ENCODE assay signal across 16 mouse cellular contexts in genomic region chr7:25265743-25266142, GRCm38 (mm10). TPM values are rescaled to one million over a fixed set of nuclear protein-coding genes. Genes with fewer than 3 reads are reported as not detected.
DNase-seq lines count a peak whose midpoint lies in the region; TF ChIP-seq lines count a peak whose summit lies in the region.
"Not testable (repeated sequence)": the region's sequence is repeated elsewhere in the genome, so short reads cannot be mapped to it uniquely, and the experiment has no call there.
"Had no signal": no experiment of that assay in that cellular context is flagged by ENCODE, and none has a peak within 500 bp of the region (broad histone marks: within the 10 kb centered on the region; RNA-seq: fewer than 3 reads in every experiment).

No protein-coding gene starts in this region.

- TF ChIP-seq CTCF in MEL (IDR thresholded peaks at IDR 0.05 in 2 of 3, conservative IDR thresholded peaks at IDR 0.05 in 1 of 3; ENCODE audit: control insufficient read depth in 1 of 3, insufficient read depth in 1 of 3, low read depth in 2 of 3, low read length in 3 of 3, poor library complexity in 1 of 3, severe bottlenecking in 1 of 3) = not testable (repeated sequence)

- H3K4me1 ChIP-seq in MEL (ENCODE audit: control insufficient read depth in 1 of 2, insufficient read depth in 2 of 2, low read length in 2 of 2) = peaks cover 7 to 26% of the 10 kb centered on the region in 2 experiments; a peak in 3 of 4 replicates

- peak in 1 of 2 experiments; percentile 57; a peak in 3 of 4 replicates for TF ChIP-seq EP300 in MEL (IDR thresholded peaks at IDR 0.05; ENCODE audit: low read depth in 1 of 2, low read length in 2 of 2)

- peak overlapping the region; percentile 93 for H3K27ac ChIP-seq in MEL (ENCODE audit: control insufficient read depth, low read depth, low read length)

- TF ChIP-seq RAD21 in MEL (IDR thresholded peaks at IDR 0.05; ENCODE audit: low read depth, low read length) = not testable (repeated sequence)

- not testable (repeated sequence) for TF ChIP-seq POLR2A in MEL (IDR thresholded peaks at IDR 0.05; ENCODE audit: control insufficient read depth in 1 of 2, insufficient read depth in 1 of 2, low read depth in 1 of 2, low read length in 2 of 2, poor library complexity in 1 of 2)

- not testable (repeated sequence) for H3K4me3 ChIP-seq in MEL (ENCODE audit: control insufficient read depth in 1 of 2, insufficient read depth in 1 of 2, low read depth in 2 of 2, low read length in 2 of 2)

- not testable (repeated sequence) for H3K27me3 ChIP-seq in MEL (ENCODE audit: control insufficient read depth in 1 of 2, insufficient read depth in 2 of 2, low read length in 2 of 2)

- not testable (repeated sequence) for H3K9me3 ChIP-seq in MEL (replicated peaks; ENCODE audit: insufficient read depth, low read length)

- peak; percentile 62 for DNase-seq in MEL (ENCODE audit: low read depth, low spot score)
- peak; percentile 14 for DNase-seq in cerebellum, adult 8-10 months
- DNase-seq in kidney, adult 9 months = peak; percentile 13

- H3K36me3 ChIP-seq in MEL (ENCODE audit: control insufficient read depth in 1 of 2, insufficient read depth in 2 of 2, low read length in 2 of 2) = peaks cover 0 to 20% of the 10 kb centered on the region in 2 experiments; a peak in 2 of 4 replicates

- not testable (repeated sequence) for H3K9ac ChIP-seq in MEL (ENCODE audit: control insufficient read depth, low read depth, low read length, poor library complexity, severe bottlenecking)

- H3K79me2 ChIP-seq in MEL (ENCODE audit: control insufficient read depth, insufficient read depth, low read length, poor library complexity) = peaks cover 19% of the 10 kb centered on the region

TF ChIP-seq in MEL, 35 proteins besides CTCF, POLR2A, EP300 and RAD21:
- 0 out of 2 replicates have a peak, but pooled peaks have one; percentile 42 for TF ChIP-seq TBP (IDR thresholded peaks at IDR 0.05; ENCODE audit: low read depth, low read length)
- TF ChIP-seq GATA1 (IDR thresholded peaks at IDR 0.05; ENCODE audit: low read depth, low read length) = peak; percentile 75
- 0 out of 2 replicates have a peak, but pooled peaks have one; percentile 18 for TF ChIP-seq TCF12 (IDR thresholded peaks at IDR 0.05; ENCODE audit: low read depth, low read length)
- TF ChIP-seq ZNF384 (IDR thresholded peaks at IDR 0.05; ENCODE audit: low read depth, low read length) = 0 out of 2 replicates have a peak, but pooled peaks have one; percentile 18

RNA-seq across cellular contexts. Expression of gene Cic, which starts 1.8 kb away (rescaled TPM):
- total RNA-seq in MEL (2012; rRNA removed) = 56.6 and 57.2 TPM in 2 replicates
- polyA plus RNA-seq in MEL (2012; ENCODE audit: insufficient read depth in 1 of 2, insufficient read length in 2 of 2, low read depth in 1 of 2, low replicate concordance in 2 of 2, missing spikeins in 1 of 2) = 100 to 1,000 TPM; 157 TPM

RNA-seq across cellular contexts. Expression of gene Erf, which starts 15.2 kb away (rescaled TPM):
- total RNA-seq in MEL (2012; rRNA removed) = 18.4 and 24.6 TPM in 2 replicates
- polyA plus RNA-seq in MEL (2012; ENCODE audit: insufficient read depth in 1 of 2, insufficient read length in 2 of 2, low read depth in 1 of 2, low replicate concordance in 2 of 2, missing spikeins in 1 of 2) = 10 to 100 TPM in 1 of 2 experiments, not detected in 1; 33.2 TPM

RNA-seq across cellular contexts. Expression of gene Gsk3a, which starts 28.1 kb away (rescaled TPM):
- 59.8 and 61.5 TPM in 2 replicates for total RNA-seq in MEL (2012; rRNA removed)
- 100 to 1,000 TPM in 1 of 2 experiments, 10 to 100 TPM in 1; 86.6 to 149 TPM for polyA plus RNA-seq in MEL (2012; ENCODE audit: insufficient read depth in 1 of 2, insufficient read length in 2 of 2, low read depth in 1 of 2, low replicate concordance in 2 of 2, missing spikeins in 1 of 2)

RNA-seq across cellular contexts. Expression of gene Pafah1b3, which starts 32.0 kb away (rescaled TPM):
- 85.1 and 85.6 TPM in 2 replicates for total RNA-seq in MEL (2012; rRNA removed)
- polyA plus RNA-seq in MEL (2012; ENCODE audit: insufficient read depth in 1 of 2, insufficient read length in 2 of 2, low read depth in 1 of 2, low replicate concordance in 2 of 2, missing spikeins in 1 of 2) = 100 to 1,000 TPM; 110 to 180 TPM

RNA-seq across cellular contexts. Expression of gene Prr19, which starts 35.5 kb away (rescaled TPM):
- not detected in 2 replicates for total RNA-seq in MEL (2012; rRNA removed)
- under 1 TPM in 1 of 2 experiments, not detected in 1; 0.11 TPM for polyA plus RNA-seq in MEL (2012; ENCODE audit: insufficient read depth in 1 of 2, insufficient read length in 2 of 2, low read depth in 1 of 2, low replicate concordance in 2 of 2, missing spikeins in 1 of 2)
- total RNA-seq: adrenal gland, adult 18-20 months; adrenal gland, adult 2 months; adrenal gland, adult 8-10 months; adrenal gland, postnatal 10 days; adrenal gland, postnatal 14 days; adrenal gland, postnatal 25 days; adrenal gland, postnatal 36 days; adrenal gland, postnatal 4 days; CH12.LX; G1E had no signal
- polyA plus RNA-seq: activated CD4-positive, CD25-positive, alpha-beta regulatory T cell, adult 4 months; adrenal gland, adult 2 months; C2C12; CD4-positive, CD25-positive, alpha-beta regulatory T cell, adult 4 months had no signal
